Mouse (Mus musculus) E14TG2a.4 (cell line): Measurements from ENCODE around the gene Ttyh1.

Experiments used
- CTCF ChIP-seq: conservative IDR thresholded peaks from 2 replicates; pipeline ENCODE4 v1.5.1; 2014; ENCODE audit warnings: low read length
- NANOG ChIP-seq: IDR thresholded peaks from 2 replicates; pipeline ENCODE4 v1.6.1; 2014; ENCODE audit warnings: borderline replicate concordance, low read length, mixed read lengths
- POU5F1 ChIP-seq: IDR thresholded peaks from 2 replicates; pipeline ENCODE4 v1.6.1; 2014; ENCODE audit warnings: low read length, borderline replicate concordance

DNA sequence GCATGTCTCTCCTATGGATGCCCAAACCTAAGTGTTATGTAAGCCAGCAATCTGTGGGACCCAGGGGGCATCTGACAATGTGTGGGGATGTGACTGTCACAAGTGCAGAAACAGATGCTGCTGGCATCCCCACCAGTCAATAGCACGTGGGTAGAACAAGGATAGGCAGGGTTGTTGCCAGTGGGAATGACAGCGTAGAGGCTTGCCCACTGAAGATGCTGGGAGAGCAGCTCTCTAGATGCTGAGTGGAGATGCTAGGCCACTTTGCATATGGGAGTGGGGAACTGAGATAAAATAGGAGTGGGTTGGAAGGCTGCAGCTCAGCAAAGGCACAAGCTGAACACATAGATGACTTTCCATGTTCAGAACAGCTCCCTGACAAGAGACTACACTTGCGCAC, 13.4 kb downstream of the Ttyh1 start:
- TF ChIP-seq CTCF: no peak
- no peak for TF ChIP-seq NANOG
- no peak for TF ChIP-seq POU5F1
